ENCODE assay signal across 15 mouse cellular contexts in genomic region chr10:98877855-98878254, GRCm38 (mm10). TPM values are rescaled to one million over a fixed set of nuclear protein-coding genes. Genes with fewer than 3 reads are reported as not detected.
DNase-seq lines count a peak whose midpoint lies in the region; ATAC-seq lines count a peak whose summit lies in the region.
"Had no signal": no experiment of that assay in that cellular context is flagged by ENCODE, and none has a peak within 500 bp of the region (broad histone marks: within the 10 kb centered on the region; RNA-seq: fewer than 3 reads in every experiment).

No protein-coding gene starts in this region.

- H3K27me3 ChIP-seq in liver, embryonic 16.5 days (ENCODE audit: control insufficient read depth, insufficient read depth, low read depth, low read length): no peaks in the 10 kb centered on the region
- H3K27me3 ChIP-seq in embryonic facial prominence, embryonic 10.5 days (replicated peaks; ENCODE audit: low read depth, poor library complexity, severe bottlenecking): no peaks in the 10 kb centered on the region
- H3K27me3 ChIP-seq in midbrain, embryonic 11.5 days (ENCODE audit: control insufficient read depth, insufficient read depth, low read length): no peaks in the 10 kb centered on the region
- H3K27me3 ChIP-seq: hindbrain, embryonic 13.5 days; megakaryocyte, embryonic 14.5 days; neural tube, embryonic 12.5 days had no signal

- WGBS in liver, embryonic 16.5 days (ENCODE audit: insufficient replicate concordance): 38% methylated on average over 3 of the region's 3 CpGs
- WGBS in embryonic facial prominence, embryonic 10.5 days: 69% methylated on average over 3 of the region's 3 CpGs
- WGBS in midbrain, embryonic 11.5 days: 69% methylated on average over 3 of the region's 3 CpGs

- DNase-seq in A20 (ENCODE audit: low read depth, low spot score): peak; percentile 17
- peak; percentile 93 for DNase-seq in CD4-positive helper T cell, adult 2 months (ENCODE audit: low read depth, low spot score)
- DNase-seq in c-Kit-positive CD71-positive TER-119-negative erythroid progenitor cells, embryonic 14.5 days (ENCODE audit: low read depth): peak; percentile 51
- no peak for DNase-seq in embryonic facial prominence, embryonic 10.5 days (ENCODE audit: low spot score)
- DNase-seq in layer of hippocampus, adult 9-11 months: no peak
- DNase-seq in urinary bladder, adult 2 months (ENCODE audit: low spot score): no peak
- no peak for DNase-seq in midbrain, embryonic 11.5 days (ENCODE audit: low spot score, missing footprints)
- DNase-seq: adrenal gland, adult 8-10 months; cerebellum, adult 8-10 months; kidney, postnatal 25 days; right cerebral cortex, adult 18-20 months had no signal

- H3K27ac ChIP-seq in liver, embryonic 16.5 days (ENCODE audit: low read length): no peak overlapping the region
- H3K27ac ChIP-seq in embryonic facial prominence, embryonic 10.5 days (replicated peaks): no peak overlapping the region
- H3K27ac ChIP-seq in midbrain, embryonic 11.5 days (ENCODE audit: low read depth, low read length): no peak overlapping the region
- H3K27ac ChIP-seq: hindbrain, embryonic 13.5 days; neural tube, embryonic 12.5 days had no signal

- no peaks in the 10 kb centered on the region for H3K36me3 ChIP-seq in liver, embryonic 16.5 days (ENCODE audit: control insufficient read depth, insufficient read depth)
- H3K36me3 ChIP-seq in embryonic facial prominence, embryonic 10.5 days (replicated peaks): no peaks in the 10 kb centered on the region
- no peaks in the 10 kb centered on the region for H3K36me3 ChIP-seq in midbrain, embryonic 11.5 days (ENCODE audit: control insufficient read depth, insufficient read depth, low read length)
- H3K36me3 ChIP-seq: hindbrain, embryonic 13.5 days; neural tube, embryonic 12.5 days had no signal

- H3K4me1 ChIP-seq in liver, embryonic 16.5 days (ENCODE audit: control insufficient read depth, low read depth, low read length): peaks cover 19% of the 10 kb centered on the region
- no peaks in the 10 kb centered on the region for H3K4me1 ChIP-seq in embryonic facial prominence, embryonic 10.5 days
- no peaks in the 10 kb centered on the region for H3K4me1 ChIP-seq in midbrain, embryonic 11.5 days (ENCODE audit: control insufficient read depth, insufficient read depth, low read length)
- H3K4me1 ChIP-seq: hindbrain, embryonic 13.5 days; neural tube, embryonic 12.5 days had no signal

- peak; percentile 65 for ATAC-seq in liver, embryonic 16.5 days (ENCODE audit: low read depth)
- no peak for ATAC-seq in midbrain, embryonic 11.5 days (ENCODE audit: low FRiP score)

- no peaks in the 10 kb centered on the region for H3K9me3 ChIP-seq in liver, embryonic 16.5 days (replicated peaks; ENCODE audit: control insufficient read depth, low read length)
- no peaks in the 10 kb centered on the region for H3K9me3 ChIP-seq in embryonic facial prominence, embryonic 10.5 days
- H3K9me3 ChIP-seq in midbrain, embryonic 11.5 days (ENCODE audit: control insufficient read depth, low read length): no peaks in the 10 kb centered on the region
- H3K9me3 ChIP-seq: hindbrain, embryonic 13.5 days; megakaryocyte, embryonic 14.5 days; neural tube, embryonic 12.5 days had no signal

- H3K4me2 ChIP-seq in liver, embryonic 16.5 days (ENCODE audit: low read depth, low read length): peak overlapping the region; percentile 9; the same call in 1 of the 2 replicates
- H3K4me2 ChIP-seq in midbrain, embryonic 11.5 days: no peak overlapping the region
- H3K4me2 ChIP-seq: hindbrain, embryonic 13.5 days; neural tube, embryonic 12.5 days had no signal

- no peak overlapping the region for H3K4me3 ChIP-seq in liver, embryonic 16.5 days (ENCODE audit: low read depth, low read length)
- H3K4me3 ChIP-seq in embryonic facial prominence, embryonic 10.5 days: no peak overlapping the region
- H3K4me3 ChIP-seq in midbrain, embryonic 11.5 days (ENCODE audit: low read depth, low read length): no peak overlapping the region
- H3K4me3 ChIP-seq: hindbrain, embryonic 13.5 days; megakaryocyte, embryonic 14.5 days; neural tube, embryonic 12.5 days had no signal

- H3K9ac ChIP-seq in liver, embryonic 16.5 days (ENCODE audit: low read depth, low read length): no peak overlapping the region
- H3K9ac ChIP-seq in midbrain, embryonic 11.5 days (ENCODE audit: low read length): no peak overlapping the region
- H3K9ac ChIP-seq: hindbrain, embryonic 13.5 days; neural tube, embryonic 12.5 days had no signal

RNA-seq across cellular contexts. Expression of gene Atp2b1, which starts 36.4 kb away (rescaled TPM):
- 27.4 and 29.0 TPM in 2 replicates for polyA plus RNA-seq in liver, embryonic 16.5 days (2015; fragmentation: Nextera tagmentation; extraction: Ambion mirVana)
- polyA plus RNA-seq in embryonic facial prominence, embryonic 10.5 days (2016; fragmentation: Nextera tagmentation; extraction: Ambion mirVana): 92.3 and 101 TPM in 2 replicates
- 38.5 and 49.5 TPM in 2 replicates for polyA plus RNA-seq in urinary bladder, adult 2 months (2012; rRNA removed)
- polyA plus RNA-seq in midbrain, embryonic 11.5 days (2014; fragmentation: Nextera tagmentation; extraction: Ambion mirVana): 76.4 and 88.3 TPM in 2 replicates

Comparison
In these comparisons a context has a peak if more than half of its experiments do, and no peak if none do; other contexts are left out.
1. DNase-seq: peak in A20 (single experiment), CD4-positive helper T cell, adult 2 months (single experiment) and c-Kit-positive CD71-positive TER-119-negative erythroid progenitor cells, embryonic 14.5 days (single experiment); none in embryonic facial prominence, embryonic 10.5 days (single experiment), layer of hippocampus, adult 9-11 months (single experiment), urinary bladder, adult 2 months (single experiment) and midbrain, embryonic 11.5 days (single experiment).